Mouse (Mus musculus) frontal cortex, postnatal 10 days (tissue): ENCODE measurements around the gene Mobp.

Source experiments
- DNase-seq, 2 experiments: peaks; one replicate each; pipeline ENCODE4 v3.0.0; 2022; ENCODE audit warnings: low spot score in 2 of 2, mixed read lengths in 1 of 2

Mobp gene

DNA sequence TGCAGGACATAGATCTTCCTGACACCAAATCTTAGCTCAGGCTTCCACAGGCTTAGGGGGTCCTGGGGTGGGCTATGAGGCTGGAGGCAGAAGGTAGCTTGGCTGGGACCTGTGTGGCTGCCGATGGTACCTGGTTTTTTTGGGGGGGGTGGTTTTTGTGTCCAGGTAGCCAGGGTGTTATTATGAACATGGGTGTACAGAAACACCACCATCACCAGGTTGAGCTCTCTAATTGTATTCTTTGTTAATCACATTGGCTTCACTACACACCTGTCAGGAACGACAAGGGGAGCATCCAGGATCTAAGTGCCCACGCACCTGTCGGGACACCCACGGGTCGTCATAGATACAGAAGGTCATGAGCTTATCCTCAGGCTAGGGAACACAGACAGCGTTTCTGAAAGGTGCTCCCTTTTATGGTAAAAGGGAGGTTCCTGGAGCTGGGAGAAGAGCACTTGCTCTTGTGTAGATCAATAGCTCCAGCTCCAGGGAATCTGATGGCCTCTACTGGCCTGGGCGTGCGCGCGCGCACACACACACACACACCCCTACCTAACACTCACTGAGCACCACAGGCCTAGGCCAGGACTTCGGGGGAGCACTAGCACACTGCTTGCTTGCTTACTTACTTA, 14.9 kb upstream of the Mobp start:
- no peak for DNase-seq

DNA sequence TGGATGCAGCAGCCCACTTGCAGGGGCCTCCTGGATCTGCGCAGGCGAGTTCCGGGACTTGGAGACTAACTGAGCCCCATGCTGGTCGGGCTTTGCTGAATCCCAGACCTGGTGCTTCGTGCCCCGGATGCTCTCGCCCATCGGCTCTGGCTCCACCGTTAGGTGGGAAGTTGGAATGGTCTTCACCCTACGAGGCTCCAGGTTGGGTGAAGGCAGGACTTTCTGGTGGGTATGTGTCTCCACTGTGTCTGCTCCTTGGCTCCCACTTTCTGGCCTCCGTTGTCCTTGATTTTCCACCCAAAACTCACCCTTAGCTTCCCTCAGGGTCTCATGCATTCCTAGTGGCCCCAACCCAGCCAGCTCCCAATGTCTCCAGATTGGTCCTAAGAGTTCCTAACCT, 14.1 kb upstream of the Mobp start:
- DNase-seq = no peak

DNA sequence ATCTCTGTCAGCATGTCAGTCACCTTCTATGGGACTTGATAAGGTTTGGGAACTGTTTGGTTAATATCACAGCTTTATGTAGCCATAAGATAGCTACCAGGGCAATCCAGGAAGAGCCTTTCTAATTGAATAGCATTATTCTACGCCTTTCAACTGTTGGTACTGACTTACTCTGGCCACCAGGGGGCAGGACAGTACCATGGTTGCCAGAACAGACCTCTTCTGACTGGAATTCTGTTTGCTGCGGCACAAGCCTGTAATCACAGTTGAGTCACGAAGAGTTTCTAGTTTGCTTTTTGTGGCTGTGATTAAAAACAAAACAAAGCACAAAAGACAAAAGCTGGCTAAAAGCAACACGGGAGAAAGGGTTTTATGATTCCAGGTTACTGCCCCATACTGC, 8.9 kb upstream of the Mobp start:
- peak; percentile 52 to 79 for DNase-seq

DNA sequence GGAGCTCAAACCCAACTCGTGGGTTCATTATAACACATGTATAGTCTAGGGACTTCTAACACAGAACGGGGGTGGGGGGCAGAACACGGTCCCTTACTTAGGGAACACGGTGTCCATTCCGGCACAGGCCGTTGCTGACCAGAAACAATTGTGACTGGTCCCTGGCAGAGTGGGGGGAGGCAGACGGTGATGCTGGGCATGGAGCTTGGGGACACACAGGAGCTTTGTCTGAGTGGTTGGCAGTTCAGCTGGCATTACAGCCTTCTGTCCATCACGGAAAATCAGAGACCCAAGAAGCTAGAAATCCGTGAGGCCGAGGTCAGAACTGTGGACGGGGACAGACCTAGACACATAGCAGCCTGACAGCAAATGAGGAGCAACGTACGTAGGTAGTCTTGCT, 5.0 kb upstream of the Mobp start:
- no peak for DNase-seq

DNA sequence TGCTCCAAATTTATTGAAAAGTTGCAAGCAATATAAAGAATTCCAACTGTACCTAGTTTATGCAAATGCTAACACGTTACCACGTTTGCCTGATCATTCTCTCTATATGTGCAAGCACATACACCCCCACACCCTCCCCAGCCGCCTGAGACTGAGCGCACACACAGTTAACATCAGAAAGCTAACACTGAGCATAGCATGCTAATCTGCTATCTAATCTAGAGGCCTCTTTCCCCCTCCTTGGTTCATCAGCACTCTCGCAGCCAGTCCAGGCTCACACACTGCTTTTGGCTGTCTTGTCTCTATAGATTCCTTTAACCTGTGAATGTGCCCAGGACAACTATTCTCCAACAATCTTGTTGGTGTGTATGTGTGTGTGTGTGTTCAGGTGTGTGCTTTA, 1.6 kb downstream of the Mobp start:
- no peak for DNase-seq

DNA sequence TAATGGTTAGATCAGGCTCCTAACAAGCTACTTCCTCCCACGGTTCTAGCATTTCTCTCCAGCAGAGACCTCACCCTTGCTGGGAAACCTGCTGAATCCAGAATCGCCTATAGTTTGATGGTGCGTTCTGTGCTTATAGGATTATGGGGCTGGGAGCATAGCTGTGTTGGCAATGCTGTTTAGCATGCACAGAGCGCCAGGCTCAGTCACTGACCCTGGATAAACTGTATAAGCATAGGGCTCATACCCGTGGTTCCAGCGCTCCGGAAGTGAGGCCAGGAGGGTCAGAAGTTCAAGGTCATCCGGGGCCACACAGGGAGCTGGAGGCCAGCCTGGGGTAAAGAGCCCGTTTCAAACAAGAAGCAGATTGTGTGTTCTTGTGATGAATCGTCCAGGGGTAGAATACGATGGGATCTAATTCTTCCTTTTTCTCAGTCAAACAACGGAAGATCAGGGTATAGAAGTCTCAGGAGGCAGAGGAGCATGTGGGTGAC, 2.4 kb downstream of the Mobp start:
- no peak for DNase-seq

DNA sequence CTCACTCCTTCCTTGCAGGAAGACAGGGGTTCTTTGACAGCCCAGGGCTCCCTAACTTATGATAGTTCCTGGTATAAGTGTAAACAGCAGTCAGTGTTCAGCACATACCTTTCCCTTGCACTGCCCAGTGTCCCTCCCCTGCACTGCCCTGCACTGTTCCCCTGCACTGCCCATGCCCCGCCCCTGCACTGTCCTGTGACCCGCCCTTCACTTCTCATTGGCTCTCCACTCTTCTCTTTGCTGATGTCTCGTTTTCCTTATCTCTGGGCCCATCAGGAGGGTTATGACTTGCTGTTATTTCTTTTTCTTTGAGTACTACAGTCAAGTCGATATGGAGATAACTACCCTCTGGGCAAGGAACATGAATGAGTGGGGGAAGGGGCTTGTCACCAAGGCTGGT, 8.5 kb downstream of the Mobp start:
- no peak for DNase-seq

DNA sequence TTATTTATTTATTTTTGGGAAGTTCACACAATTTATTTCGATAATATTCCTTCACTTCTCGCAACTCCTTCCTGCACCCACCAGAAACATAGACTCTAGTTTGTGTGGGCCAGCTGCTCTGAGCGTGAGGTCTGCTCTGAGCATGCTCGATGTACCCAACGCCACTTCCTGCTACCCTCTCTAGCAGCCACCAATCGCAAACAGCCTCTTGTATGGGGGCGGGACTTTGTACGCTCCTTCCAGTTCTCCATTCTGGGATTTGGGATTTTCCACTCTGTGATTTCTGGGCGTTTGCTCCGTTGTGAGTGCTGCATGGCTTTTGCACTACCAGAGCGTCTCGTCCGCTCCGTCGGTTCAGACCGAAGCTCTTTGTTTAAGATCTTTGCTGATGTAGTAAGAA, 14.4 kb downstream of the Mobp start:
- DNase-seq = no peak

DNA sequence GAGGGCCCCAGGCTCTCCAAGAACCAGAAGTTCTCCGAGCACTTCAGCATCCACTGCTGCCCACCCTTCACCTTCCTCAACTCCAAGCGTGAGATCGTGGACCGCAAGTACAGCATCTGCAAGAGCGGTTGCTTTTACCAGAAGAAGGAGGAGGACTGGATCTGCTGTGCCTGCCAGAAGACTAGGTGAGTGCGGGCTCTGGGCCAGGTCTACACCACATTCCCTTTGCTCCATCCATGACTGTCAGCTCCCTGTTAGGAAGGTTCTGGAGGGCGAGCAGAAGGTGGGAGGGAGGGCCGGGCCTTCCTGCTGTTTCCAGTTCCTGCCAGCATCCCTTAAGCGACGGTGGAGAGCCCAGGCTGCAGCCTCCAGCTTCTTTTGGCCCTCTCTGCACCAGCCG, 18.3 kb downstream of the Mobp start:
- no peak for DNase-seq

DNA sequence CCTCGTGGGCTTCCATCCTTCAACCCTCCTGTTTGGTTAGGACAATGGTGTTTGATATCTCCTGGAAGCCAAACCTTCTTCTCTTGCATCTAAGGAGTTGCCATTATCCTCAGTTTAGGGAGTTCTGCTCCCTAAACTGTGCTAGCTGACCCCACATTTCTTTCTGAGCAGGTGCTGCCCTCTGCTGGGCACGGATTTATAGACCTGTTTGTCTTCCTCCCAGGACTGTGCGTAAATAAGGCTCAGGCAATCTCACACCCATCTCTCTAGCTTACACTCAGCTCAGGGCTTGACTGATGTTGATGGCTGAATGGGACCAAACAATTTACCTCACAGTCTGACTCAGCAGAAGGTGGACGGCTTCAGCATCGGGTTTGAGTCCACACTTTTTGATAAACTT, 21.8 kb downstream of the Mobp start:
- DNase-seq = peak in 1 of 2 experiments; percentile 36

DNA sequence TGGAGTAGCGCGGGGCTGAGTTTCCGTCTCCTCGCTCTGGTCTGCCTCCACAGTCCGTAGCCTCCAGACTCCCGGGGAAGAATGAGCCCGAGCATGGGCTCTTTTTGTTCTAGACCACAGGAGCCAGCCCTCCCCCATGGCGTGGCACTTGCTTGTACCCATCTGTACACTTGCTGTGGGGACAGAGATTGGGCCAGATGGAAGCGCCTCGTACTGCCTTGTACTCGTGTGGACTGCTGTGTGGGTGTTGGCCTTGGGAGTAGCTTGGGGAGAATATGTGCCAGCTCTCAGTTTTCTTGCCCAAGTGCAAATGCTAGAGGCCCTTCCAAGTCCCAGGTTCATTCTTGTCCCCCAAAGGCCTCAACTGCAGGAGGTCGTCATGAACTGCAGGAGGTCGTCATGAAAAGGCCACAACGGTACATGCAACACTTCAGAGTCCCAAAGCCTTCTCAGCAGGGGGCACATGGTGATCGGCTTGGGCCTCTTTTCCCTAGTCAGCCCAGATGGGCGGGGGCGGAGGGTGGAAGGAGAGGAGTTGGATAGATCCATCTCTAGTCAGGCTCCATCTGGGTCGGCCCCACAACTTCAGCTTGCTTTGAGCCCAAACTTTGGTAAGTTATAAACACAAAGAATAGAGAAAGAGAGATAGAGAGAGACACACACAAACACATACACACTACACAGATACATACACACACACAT, 25.1 kb downstream of the Mobp start:
- DNase-seq = peak in 1 of 2 experiments; percentile 40

DNA sequence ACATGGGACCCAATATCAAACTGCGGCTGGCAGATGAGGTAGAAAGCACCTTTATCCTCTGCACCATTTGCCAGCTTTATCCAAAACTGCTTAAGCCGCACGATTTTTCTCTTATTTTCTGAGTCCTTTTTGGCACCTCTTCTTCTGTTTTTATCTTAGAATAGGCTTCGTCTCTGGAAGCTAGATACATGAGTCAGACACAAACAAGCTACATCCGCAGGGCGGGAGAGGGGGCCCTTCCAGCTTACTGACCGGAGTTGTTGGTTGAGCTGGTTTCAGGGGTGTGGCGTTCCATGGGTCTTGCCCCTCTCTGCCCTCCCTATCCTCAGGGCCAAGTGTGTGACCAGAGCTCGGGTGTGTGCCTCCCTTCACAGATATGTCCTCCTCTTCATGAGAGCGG, 29.3 kb downstream of the Mobp start:
- DNase-seq = no peak

DNA sequence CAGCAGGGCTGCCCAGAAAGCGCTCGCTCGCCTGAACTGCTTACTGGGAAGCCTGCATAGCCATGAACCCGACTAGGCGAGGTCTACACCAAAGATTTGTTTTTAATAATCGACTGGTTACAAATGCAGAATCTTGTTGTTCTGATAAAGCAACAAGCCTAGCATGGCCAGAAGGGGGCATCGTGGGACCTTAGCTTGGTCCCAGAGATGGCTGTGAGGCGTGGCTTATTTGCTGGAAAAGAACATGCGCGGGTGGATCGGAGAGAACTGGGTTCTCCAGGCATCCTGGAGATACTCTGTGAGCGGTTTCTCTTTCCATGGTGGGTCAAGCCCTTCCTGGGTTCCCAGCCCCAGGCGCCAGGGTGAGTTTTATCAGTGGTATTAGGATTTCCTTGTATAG, 35.0 kb downstream of the Mobp start:
- peak; percentile 33 to 48 for DNase-seq

DNA sequence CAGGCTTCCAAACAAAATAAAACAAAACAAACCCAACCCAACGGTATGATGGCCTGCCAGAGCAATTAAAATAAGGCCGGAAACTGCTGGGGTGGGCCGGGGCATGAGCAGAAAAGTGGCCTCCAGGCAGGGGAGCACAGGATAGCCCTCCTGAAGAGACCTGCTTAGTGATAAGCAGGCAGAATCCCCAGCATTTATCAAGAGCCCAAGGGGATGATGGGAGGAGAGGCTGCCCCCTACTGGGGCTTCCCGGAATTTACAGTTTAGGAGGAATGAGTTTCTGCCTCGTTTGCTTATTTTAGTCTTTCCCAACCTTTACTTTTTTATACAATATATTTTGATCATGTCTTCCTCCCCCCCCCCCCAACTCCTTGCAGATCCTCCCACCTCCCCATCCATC, 37.3 kb downstream of the Mobp start:
- no peak for DNase-seq

DNA sequence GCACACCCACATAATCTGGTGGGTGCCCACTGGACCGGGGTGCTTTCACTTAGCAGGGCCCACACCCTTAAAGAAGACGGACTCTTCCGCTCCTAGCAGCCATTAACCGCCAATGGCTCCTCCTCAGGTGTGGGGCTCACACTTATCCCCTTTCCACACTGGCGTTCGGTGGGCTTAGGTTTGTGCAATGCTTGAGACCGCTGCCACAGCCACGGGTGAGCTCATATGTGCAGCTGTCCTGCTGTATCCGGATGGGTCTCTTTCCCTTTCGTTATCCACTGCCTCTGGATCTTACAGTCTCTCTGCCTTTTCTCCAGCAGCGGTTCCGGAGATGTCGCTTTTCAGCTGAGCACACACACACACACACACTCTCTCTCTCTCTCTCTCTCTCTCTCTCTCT, 41.4 kb downstream of the Mobp start:
- no peak for DNase-seq

DNA sequence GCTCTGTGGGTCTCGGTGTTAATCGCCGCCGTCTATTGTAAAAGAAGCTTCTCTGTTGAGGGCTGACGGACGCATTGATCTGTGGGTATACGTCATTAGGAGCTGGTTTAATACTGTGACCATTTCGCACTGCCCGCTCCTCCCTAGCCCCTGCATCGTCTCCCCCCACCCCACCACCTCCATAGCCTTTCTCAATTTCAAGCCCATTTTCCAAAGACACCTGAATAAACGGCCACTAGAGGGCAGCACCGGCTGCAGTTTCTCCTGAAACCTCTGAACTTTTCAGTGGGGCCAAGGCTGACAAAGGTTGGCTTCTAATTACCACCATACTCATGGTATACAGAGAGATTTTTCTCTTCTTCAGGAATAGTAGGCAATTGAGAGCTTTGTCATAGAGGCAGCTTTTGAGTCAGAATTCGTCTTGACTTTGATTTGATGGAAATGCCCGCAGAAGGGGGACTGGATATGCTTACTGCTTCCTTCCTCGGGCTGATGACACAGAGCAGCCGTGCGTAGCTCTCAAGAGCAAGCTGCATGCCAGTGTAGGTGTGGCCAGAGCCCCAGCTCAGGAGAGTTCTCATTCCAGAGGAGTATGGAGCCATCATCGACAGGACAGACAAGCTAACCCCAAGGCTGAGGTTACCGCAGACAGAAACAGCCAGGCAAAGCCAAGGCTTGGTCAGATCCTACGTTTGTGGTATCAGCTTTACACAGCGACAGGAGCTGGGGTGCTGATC, 42.0 kb downstream of the Mobp start:
- peak; percentile 68 to 86 for DNase-seq

DNA sequence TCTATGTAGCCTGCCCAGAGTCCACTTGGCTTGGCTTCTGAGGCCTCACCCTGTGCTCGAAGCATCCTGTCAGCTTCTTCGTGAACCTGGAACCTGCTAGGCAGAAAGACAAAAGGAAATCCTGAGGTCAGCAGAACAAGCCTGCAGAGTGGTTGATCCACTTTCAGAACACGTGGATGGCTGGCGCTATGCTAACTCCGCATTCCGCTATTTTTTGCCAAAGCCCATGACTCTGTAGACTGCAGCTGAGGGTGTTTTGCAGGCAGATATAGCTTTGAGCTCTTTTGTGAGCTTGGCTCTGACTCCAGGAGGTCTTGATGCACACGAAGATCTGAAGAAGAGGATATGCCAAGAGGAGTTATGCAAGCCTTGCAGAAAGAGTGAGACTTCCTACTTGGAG, 43.2 kb downstream of the Mobp start:
- peak in 1 of 2 experiments; percentile 29 for DNase-seq

DNA sequence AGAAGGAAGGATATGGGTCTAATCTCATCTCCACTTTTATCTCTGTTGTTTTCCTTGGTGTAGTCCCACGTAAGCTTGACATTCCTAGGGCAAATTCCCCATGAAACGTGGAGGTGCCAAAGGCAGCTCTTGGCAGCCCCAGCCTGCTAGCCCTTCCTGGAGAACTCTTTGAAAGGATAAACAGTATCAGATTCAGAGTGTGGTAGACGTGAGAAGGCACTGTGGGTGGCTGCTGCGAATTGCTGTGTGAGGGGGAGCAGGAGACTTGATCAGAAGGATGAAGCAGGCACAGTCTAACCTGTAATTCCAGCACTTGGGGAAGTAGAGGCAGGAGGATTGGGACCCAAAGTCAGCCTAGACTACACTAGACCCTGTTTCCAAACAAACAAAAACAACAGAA, 51.4 kb downstream of the Mobp start:
- DNase-seq = no peak

DNA sequence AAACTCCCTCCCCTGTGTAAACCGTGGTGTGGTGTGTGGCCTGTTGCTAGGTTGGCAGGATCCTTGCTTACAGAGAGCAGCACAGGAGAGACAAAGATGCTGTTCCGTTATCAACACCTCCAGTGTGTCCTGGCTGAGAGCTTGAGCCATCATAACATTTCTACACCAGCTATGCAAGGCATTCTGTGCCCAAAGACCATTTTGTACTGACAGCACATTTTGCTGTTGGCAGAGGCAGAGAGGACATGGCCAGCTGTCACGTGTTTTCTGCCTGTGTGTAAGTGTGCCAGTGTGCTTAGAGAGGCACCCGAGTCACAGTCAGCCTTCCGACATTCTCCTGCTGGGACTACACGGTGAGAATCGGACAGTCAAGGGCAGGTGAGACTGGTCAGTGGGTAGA, 52.2 kb downstream of the Mobp start:
- DNase-seq = no peak

DNA sequence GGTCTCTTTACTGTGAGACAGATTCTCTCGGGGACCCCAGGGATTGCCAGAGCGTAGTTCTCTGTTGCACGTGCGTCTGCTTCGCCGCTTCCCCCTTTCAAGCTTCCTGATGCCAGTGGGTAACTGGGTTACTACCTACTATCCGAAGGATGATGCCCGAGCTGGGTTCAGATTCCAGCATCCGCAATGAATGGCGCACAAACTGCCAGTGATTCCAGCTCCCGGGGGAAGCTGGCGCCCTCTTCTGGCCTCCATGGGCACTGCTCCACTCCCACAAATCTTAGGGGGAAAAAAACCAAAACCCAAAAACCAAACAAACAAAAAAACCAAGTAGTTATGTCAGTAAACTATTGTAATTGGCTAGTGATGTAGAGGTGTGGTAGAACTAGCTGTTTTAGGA, 53.2 kb downstream of the Mobp start:
- DNase-seq = no peak

DNA sequence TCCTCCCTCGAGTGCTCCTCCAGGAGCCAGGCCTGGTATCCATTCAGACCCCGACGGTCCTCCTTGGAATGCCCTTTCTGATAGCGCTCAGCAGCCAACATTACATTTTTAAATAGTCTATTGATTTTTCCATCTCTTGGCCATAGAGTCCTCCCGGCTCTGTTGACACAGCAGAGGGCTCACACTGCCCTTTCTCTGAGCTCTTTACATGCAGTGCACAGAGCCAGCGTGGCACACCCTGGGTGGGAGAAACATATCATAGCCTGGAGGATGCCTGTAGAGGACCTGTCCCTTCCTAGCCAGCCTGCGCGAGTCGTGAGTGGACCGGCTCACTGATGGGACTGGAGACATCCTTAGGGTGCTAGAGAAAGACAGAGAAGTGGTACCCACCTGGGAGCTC, 54.4 kb downstream of the Mobp start:
- DNase-seq = no peak

DNA sequence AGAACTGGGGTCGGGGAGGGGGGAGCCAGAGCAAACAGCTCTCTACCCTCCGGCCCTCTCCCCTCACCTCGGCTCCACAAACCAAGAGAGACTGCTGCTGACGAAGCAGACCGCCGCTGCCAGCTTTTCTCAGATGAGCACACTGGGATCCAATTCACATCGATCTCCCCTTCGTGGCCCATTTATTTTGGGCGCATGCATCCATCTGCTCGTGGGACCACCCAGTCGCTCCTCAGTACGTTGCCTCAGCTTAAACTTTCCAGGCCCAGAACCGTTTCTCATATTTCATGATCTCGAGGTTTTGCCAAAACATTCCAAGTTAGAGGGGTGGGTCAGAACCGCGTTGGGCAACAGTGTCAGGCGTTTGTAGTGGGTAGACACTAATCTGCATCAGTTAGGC, 57.4 kb downstream of the Mobp start:
- no peak for DNase-seq

DNA sequence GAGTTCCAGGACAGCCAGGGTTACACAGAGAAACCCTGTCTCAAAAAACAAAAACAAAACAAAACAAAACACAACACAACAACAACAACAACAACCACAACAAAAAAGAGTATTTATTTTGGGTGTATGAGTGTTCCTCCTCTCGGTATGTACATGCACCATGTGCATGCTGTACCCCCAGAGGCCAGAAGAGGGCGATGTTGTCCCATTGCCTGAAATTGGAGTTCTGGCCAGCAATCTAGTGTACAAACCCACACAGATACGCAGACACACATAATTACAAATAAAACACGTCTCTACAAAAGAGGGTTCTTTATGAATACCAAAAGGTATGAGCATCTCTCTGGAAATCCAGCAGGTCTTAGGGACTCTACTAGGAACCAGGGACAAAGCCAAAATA, 60.6 kb downstream of the Mobp start:
- peak in 1 of 2 experiments; percentile 44 for DNase-seq
